Mouse (Mus musculus): ENCODE data around the gene Sbno2.

DNA sequence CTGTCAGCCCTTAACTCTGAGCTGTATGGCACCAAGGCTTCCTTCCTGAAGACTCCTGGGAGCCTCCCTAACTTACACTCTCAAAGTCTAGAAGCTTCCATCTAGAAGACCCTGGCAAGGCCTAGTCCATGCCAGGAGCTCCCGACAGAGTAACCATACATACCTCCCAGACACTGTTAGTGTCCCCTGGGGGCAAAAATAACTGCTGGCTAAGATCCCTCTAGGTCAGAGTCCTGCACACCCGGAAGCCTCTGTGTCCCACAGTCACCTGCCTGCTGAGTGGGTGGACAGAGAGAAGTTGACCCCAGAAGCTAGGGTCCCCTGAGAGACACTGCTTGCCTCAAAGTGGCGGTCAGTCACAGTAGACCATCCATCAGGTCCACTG lies 33.9 kb downstream of the Sbno2 start:
- TF ChIP-seq CTCF (IDR thresholded peaks at IDR 0.05; ENCODE audit: low read depth) (no peak; the same call in 1 of the 2 replicates), EP300 (optimal IDR thresholded peaks at IDR 0.05) (no peak)

All from stomach, postnatal 0 days (tissue).